Mouse (Mus musculus): ENCODE results near the gene Ren1. TPM values are rescaled to one million over a fixed set of nuclear protein-coding genes. Genes with fewer than 3 reads are reported as not detected.
A peak's percentile ranks its signal among the peaks of the same experiment; 100 is the strongest.

Gene Ren1
- polyA plus RNA-seq, 1 experiment, result 187 TPM

GRCm38 (mm10) chr1:133314364-133314763 lies 35.9 kb upstream of the Ren1 start:
- Histone ChIP-seq H3K27ac (ENCODE audit: insufficient read depth, low read depth, low read length) (no peak overlapping the region), H3K4me3 (ENCODE audit: insufficient read depth, low read depth, low read length) (no peak overlapping the region), H3K4me1 (ENCODE audit: control insufficient read depth, insufficient read depth, low read length) (peaks cover 13% of the 10 kb centered on the region; the same call in 1 of the 2 replicates), H3K27me3 (replicated peaks; ENCODE audit: control insufficient read depth, insufficient read depth, low read length) (no peaks in the 10 kb centered on the region), H3K36me3 (ENCODE audit: control insufficient read depth, insufficient read depth, low read length) (no peaks in the 10 kb centered on the region)
- WGBS, result 30% methylated on average over 8 of the region's 8 CpGs
- peak; percentile 70 for DNase-seq
- TF ChIP-seq CTCF (conservative IDR thresholded peaks at IDR 0.05; ENCODE audit: insufficient read depth, insufficient read length, low read depth, low read length) (peak; percentile 83), POLR2A (IDR thresholded peaks at IDR 0.05; ENCODE audit: low read depth, low read length) (no peak)

- H3K27me3 ChIP-seq (replicated peaks; ENCODE audit: control insufficient read depth, insufficient read depth, low read length), result no peaks in the 10 kb centered on the region
- H3K36me3 ChIP-seq (ENCODE audit: control insufficient read depth, insufficient read depth, low read length), result no peaks in the 10 kb centered on the region
- no peak overlapping the region for H3K27ac ChIP-seq (ENCODE audit: insufficient read depth, low read depth, low read length)
- no peak for TF ChIP-seq POLR2A (IDR thresholded peaks at IDR 0.05; ENCODE audit: low read depth, low read length)
- TF ChIP-seq CTCF (conservative IDR thresholded peaks at IDR 0.05; ENCODE audit: insufficient read depth, insufficient read length, low read depth, low read length), result no peak
- WGBS, result 69% methylated on average over 6 of the region's 6 CpGs
- no peak overlapping the region for H3K4me3 ChIP-seq (ENCODE audit: insufficient read depth, low read depth, low read length)
- DNase-seq, result no peak
- peaks cover 4% of the 10 kb centered on the region; the same call in 1 of the 2 replicates for H3K4me1 ChIP-seq (ENCODE audit: control insufficient read depth, insufficient read depth, low read length)
Observed at GRCm38 (mm10) chr1:133315775-133316174, 34.5 kb upstream of the Ren1 start.

- 0 out of 2 replicates have a peak, but pooled peaks cover 3% of the 10 kb centered on the region for H3K4me1 ChIP-seq (ENCODE audit: control insufficient read depth, insufficient read depth, low read length)
- TF ChIP-seq POLR2A (IDR thresholded peaks at IDR 0.05; ENCODE audit: low read depth, low read length), result no peak
- TF ChIP-seq CTCF (conservative IDR thresholded peaks at IDR 0.05; ENCODE audit: insufficient read depth, insufficient read length, low read depth, low read length), result no peak; the same call in 1 of the 2 replicates
Observed at GRCm38 (mm10) chr1:133316577-133316976, 33.7 kb upstream of the Ren1 start.

GRCm38 (mm10) chr1:133317149-133317548 lies 33.2 kb upstream of the Ren1 start:
- Histone ChIP-seq H3K27ac (ENCODE audit: insufficient read depth, low read depth, low read length) (no peak overlapping the region), H3K36me3 (ENCODE audit: control insufficient read depth, insufficient read depth, low read length) (no peaks in the 10 kb centered on the region), H3K4me3 (ENCODE audit: insufficient read depth, low read depth, low read length) (no peak overlapping the region), H3K27me3 (replicated peaks; ENCODE audit: control insufficient read depth, insufficient read depth, low read length) (no peaks in the 10 kb centered on the region), H3K4me1 (ENCODE audit: control insufficient read depth, insufficient read depth, low read length) (no peaks in the 10 kb centered on the region)
- 77% methylated on average over 1 of the region's 1 CpGs for WGBS
- no peak for DNase-seq
- TF ChIP-seq CTCF (conservative IDR thresholded peaks at IDR 0.05; ENCODE audit: insufficient read depth, insufficient read length, low read depth, low read length), result peak; percentile 48
- TF ChIP-seq POLR2A (IDR thresholded peaks at IDR 0.05; ENCODE audit: low read depth, low read length), result no peak

More at GRCm38 (mm10) chr1:133316577-133316976, 33.7 kb upstream of the Ren1 start:
- Histone ChIP-seq H3K27me3 (replicated peaks; ENCODE audit: control insufficient read depth, insufficient read depth, low read length) (no peaks in the 10 kb centered on the region), H3K27ac (ENCODE audit: insufficient read depth, low read depth, low read length) (no peak overlapping the region), H3K36me3 (ENCODE audit: control insufficient read depth, insufficient read depth, low read length) (no peaks in the 10 kb centered on the region), H3K4me3 (ENCODE audit: insufficient read depth, low read depth, low read length) (no peak overlapping the region)
- WGBS, result 88% methylated on average over 4 of the region's 4 CpGs
- no peak for DNase-seq

- no peak within 1 kb of the TSS for H3K27ac ChIP-seq (ENCODE audit: insufficient read depth, low read depth, low read length)
- H3K36me3 ChIP-seq (ENCODE audit: control insufficient read depth, insufficient read depth, low read length), result no peaks in the 10 kb centered on the region
- TF ChIP-seq POLR2A (IDR thresholded peaks at IDR 0.05; ENCODE audit: low read depth, low read length), result no peak
- TF ChIP-seq CTCF (conservative IDR thresholded peaks at IDR 0.05; ENCODE audit: insufficient read depth, insufficient read length, low read depth, low read length), result no peak
- no peaks in the 10 kb centered on the region for H3K27me3 ChIP-seq (replicated peaks; ENCODE audit: control insufficient read depth, insufficient read depth, low read length)
- WGBS, result 85% methylated on average over 13 of the region's 13 CpGs
- H3K4me3 ChIP-seq (ENCODE audit: insufficient read depth, low read depth, low read length), result no peak within 1 kb of the TSS
- H3K4me1 ChIP-seq (ENCODE audit: control insufficient read depth, insufficient read depth, low read length), result no peaks in the 10 kb centered on the region
- DNase-seq, result no peak
Observed at GRCm38 (mm10) chr1:133321267-133321925, 28.9 kb upstream of the Ren1 start, which contains the start of gene Kiss1. Kiss1 (plus strand) TSS chr1:133321875.

GRCm38 (mm10) chr1:133323333-133323732 lies 27.0 kb upstream of the Ren1 start:
- no peaks in the 10 kb centered on the region for H3K4me1 ChIP-seq (ENCODE audit: control insufficient read depth, insufficient read depth, low read length)
- H3K4me3 ChIP-seq (ENCODE audit: insufficient read depth, low read depth, low read length), result no peak overlapping the region
- no peak overlapping the region for H3K27ac ChIP-seq (ENCODE audit: insufficient read depth, low read depth, low read length)
- H3K36me3 ChIP-seq (ENCODE audit: control insufficient read depth, insufficient read depth, low read length), result no peaks in the 10 kb centered on the region
- TF ChIP-seq CTCF (conservative IDR thresholded peaks at IDR 0.05; ENCODE audit: insufficient read depth, insufficient read length, low read depth, low read length) (no peak), POLR2A (IDR thresholded peaks at IDR 0.05; ENCODE audit: low read depth, low read length) (no peak)
- DNase-seq, result no peak
- WGBS, result 36% methylated on average over 5 of the region's 5 CpGs
- H3K27me3 ChIP-seq (replicated peaks; ENCODE audit: control insufficient read depth, insufficient read depth, low read length), result no peaks in the 10 kb centered on the region

GRCm38 (mm10) chr1:133325951-133326350 lies 24.4 kb upstream of the Ren1 start:
- no peak for DNase-seq
- H3K27ac ChIP-seq (ENCODE audit: insufficient read depth, low read depth, low read length), result no peak overlapping the region
- no peaks in the 10 kb centered on the region for H3K4me1 ChIP-seq (ENCODE audit: control insufficient read depth, insufficient read depth, low read length)
- no peaks in the 10 kb centered on the region for H3K27me3 ChIP-seq (replicated peaks; ENCODE audit: control insufficient read depth, insufficient read depth, low read length)
- TF ChIP-seq CTCF (conservative IDR thresholded peaks at IDR 0.05; ENCODE audit: insufficient read depth, insufficient read length, low read depth, low read length), result no peak
- TF ChIP-seq POLR2A (IDR thresholded peaks at IDR 0.05; ENCODE audit: low read depth, low read length), result no peak
- no peak overlapping the region for H3K4me3 ChIP-seq (ENCODE audit: insufficient read depth, low read depth, low read length)
- no peaks in the 10 kb centered on the region for H3K36me3 ChIP-seq (ENCODE audit: control insufficient read depth, insufficient read depth, low read length)
- WGBS, result 73% methylated on average over 8 of the region's 8 CpGs

Measured in kidney, adult 2 months (tissue).